Mouse (Mus musculus): ENCODE data around the gene Crtc3. TPM values are rescaled to one million over a fixed set of nuclear protein-coding genes. Genes with fewer than 3 reads are reported as not detected.
A peak's percentile ranks its signal among the peaks of the same experiment; 100 is the strongest.

The Crtc3 gene
- polyA plus RNA-seq, 1 experiment from 2014 or later, result 20.1 TPM

GRCm38 (mm10) chr7:80561271-80561670 lies 127.4 kb downstream of the Crtc3 start:
- no peak for ATAC-seq
- Histone ChIP-seq H3K27me3 (replicated peaks; ENCODE audit: control insufficient read depth, insufficient read depth, low read length) (no peaks in the 10 kb centered on the region), H3K4me1 (replicated peaks; ENCODE audit: control insufficient read depth, insufficient read depth, low read length) (no peaks in the 10 kb centered on the region), H3K4me3 (replicated peaks; ENCODE audit: low read length) (no peak overlapping the region), H3K9ac (replicated peaks; ENCODE audit: low read depth, low read length) (no peak overlapping the region), H3K4me2 (ENCODE audit: low read length) (no peak overlapping the region), H3K36me3 (ENCODE audit: control insufficient read depth, insufficient read depth) (no peaks in the 10 kb centered on the region), H3K27ac (ENCODE audit: low read length) (no peak overlapping the region), H3K9me3 (ENCODE audit: control insufficient read depth, low read length) (no peaks in the 10 kb centered on the region)
- WGBS, result 87% methylated on average over 9 of the region's 9 CpGs

DNA sequence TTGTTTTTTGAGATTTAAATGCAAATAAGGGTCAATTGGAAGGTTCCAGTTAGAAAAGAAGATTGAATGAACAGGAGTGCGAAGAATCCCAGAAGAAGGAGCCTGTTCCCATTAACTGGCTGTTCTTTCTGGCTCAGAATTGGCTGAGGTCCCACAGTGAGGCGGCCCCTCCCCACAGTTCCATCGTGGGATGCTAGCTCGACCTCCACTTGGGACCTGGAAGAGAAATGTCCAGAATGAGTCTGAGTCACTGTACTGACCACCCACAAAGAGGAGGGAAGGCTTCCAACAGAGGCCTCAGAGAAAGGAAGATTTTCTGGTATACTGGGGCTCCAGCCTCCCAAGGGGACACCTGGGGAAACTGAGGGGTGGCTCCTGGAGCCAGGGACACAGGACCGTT lies 130.1 kb downstream of the Crtc3 start:
- Histone ChIP-seq H3K4me2 (ENCODE audit: low read length) (no peak overlapping the region), H3K9ac (replicated peaks; ENCODE audit: low read depth, low read length) (no peak overlapping the region), H3K4me3 (replicated peaks; ENCODE audit: low read length) (no peak overlapping the region), H3K27me3 (replicated peaks; ENCODE audit: control insufficient read depth, insufficient read depth, low read length) (no peaks in the 10 kb centered on the region), H3K27ac (ENCODE audit: low read length) (no peak overlapping the region), H3K9me3 (ENCODE audit: control insufficient read depth, low read length) (no peaks in the 10 kb centered on the region), H3K4me1 (replicated peaks; ENCODE audit: control insufficient read depth, insufficient read depth, low read length) (no peaks in the 10 kb centered on the region), H3K36me3 (ENCODE audit: control insufficient read depth, insufficient read depth) (no peaks in the 10 kb centered on the region)
- 67% methylated on average over 5 of the region's 5 CpGs for WGBS
- ATAC-seq, result no peak

- Histone ChIP-seq H3K27me3 (replicated peaks; ENCODE audit: control insufficient read depth, insufficient read depth, low read length) (no peaks in the 10 kb centered on the region), H3K36me3 (ENCODE audit: control insufficient read depth, insufficient read depth) (no peaks in the 10 kb centered on the region), H3K4me2 (ENCODE audit: low read length) (no peak overlapping the region), H3K4me3 (replicated peaks; ENCODE audit: low read length) (no peak overlapping the region), H3K9ac (replicated peaks; ENCODE audit: low read depth, low read length) (no peak overlapping the region), H3K9me3 (ENCODE audit: control insufficient read depth, low read length) (no peaks in the 10 kb centered on the region), H3K27ac (ENCODE audit: low read length) (no peak overlapping the region), H3K4me1 (replicated peaks; ENCODE audit: control insufficient read depth, insufficient read depth, low read length) (no peaks in the 10 kb centered on the region)
- 76% methylated on average over 8 of the region's 8 CpGs for WGBS
- no peak for ATAC-seq
Measured at GRCm38 (mm10) chr7:80558101-80558500, 130.6 kb downstream of the Crtc3 start.

- ATAC-seq, result no peak
- no peaks in the 10 kb centered on the region for H3K4me1 ChIP-seq (replicated peaks; ENCODE audit: control insufficient read depth, insufficient read depth, low read length)
- 80% methylated on average over 4 of the region's 4 CpGs for WGBS
- no peak overlapping the region for H3K4me3 ChIP-seq (replicated peaks; ENCODE audit: low read length)
- no peak overlapping the region for H3K4me2 ChIP-seq (ENCODE audit: low read length)
- H3K9me3 ChIP-seq (ENCODE audit: control insufficient read depth, low read length), result no peaks in the 10 kb centered on the region
- no peaks in the 10 kb centered on the region for H3K27me3 ChIP-seq (replicated peaks; ENCODE audit: control insufficient read depth, insufficient read depth, low read length)
- no peaks in the 10 kb centered on the region for H3K36me3 ChIP-seq (ENCODE audit: control insufficient read depth, insufficient read depth)
- no peak overlapping the region for H3K9ac ChIP-seq (replicated peaks; ENCODE audit: low read depth, low read length)
- H3K27ac ChIP-seq (ENCODE audit: low read length), result no peak overlapping the region
Measured at GRCm38 (mm10) chr7:80557161-80557560, 131.5 kb downstream of the Crtc3 start.

DNA sequence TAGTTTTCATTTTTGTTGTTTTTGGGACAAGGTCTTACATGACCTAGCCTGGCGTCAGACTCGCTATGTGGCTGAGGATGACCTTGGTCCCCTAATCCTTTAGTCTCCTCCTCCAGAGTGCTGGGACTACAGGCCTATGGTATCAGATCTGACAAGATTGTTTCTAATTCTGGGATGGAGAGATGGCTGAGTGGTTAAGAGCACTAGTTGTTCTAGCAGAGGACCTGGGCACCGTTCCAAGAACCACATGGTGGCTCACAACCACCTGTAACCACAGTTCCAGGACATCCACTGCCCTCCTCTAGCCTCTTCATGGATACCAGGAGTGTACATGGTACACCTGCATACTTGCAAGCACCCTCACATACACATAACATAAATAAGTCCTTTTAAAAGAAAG lies 132.5 kb downstream of the Crtc3 start:
- Histone ChIP-seq H3K4me2 (ENCODE audit: low read length) (no peak overlapping the region), H3K9ac (replicated peaks; ENCODE audit: low read depth, low read length) (no peak overlapping the region), H3K36me3 (ENCODE audit: control insufficient read depth, insufficient read depth) (no peaks in the 10 kb centered on the region), H3K9me3 (ENCODE audit: control insufficient read depth, low read length) (no peaks in the 10 kb centered on the region), H3K27ac (ENCODE audit: low read length) (no peak overlapping the region), H3K4me1 (replicated peaks; ENCODE audit: control insufficient read depth, insufficient read depth, low read length) (no peaks in the 10 kb centered on the region), H3K27me3 (replicated peaks; ENCODE audit: control insufficient read depth, insufficient read depth, low read length) (no peaks in the 10 kb centered on the region), H3K4me3 (replicated peaks; ENCODE audit: low read length) (no peak overlapping the region)
- 86% methylated on average over 3 of the region's 3 CpGs for WGBS
- ATAC-seq, result no peak

DNA sequence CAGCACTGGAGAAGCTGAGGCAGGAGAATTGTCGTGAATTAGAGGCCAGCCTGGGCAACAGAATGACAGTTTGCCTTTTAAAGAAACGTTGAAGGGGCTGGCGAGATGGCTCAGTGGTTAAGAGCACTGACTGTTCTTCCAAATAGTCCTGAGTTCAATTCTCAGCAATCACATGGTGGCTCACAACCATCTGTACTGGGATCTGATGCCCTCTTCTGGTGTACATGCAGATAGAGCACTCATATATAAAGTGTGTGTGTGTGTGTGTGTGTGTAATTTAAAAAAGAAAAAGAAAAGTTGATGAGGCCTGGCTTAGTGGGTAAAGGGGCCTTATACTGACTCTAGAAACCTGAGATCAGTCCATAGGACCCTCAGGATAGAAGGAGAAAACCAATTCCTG lies 133.5 kb downstream of the Crtc3 start:
- WGBS, result 68% methylated on average over 3 of the region's 3 CpGs
- Histone ChIP-seq H3K27ac (ENCODE audit: low read length) (peak overlapping the region; percentile 44), H3K27me3 (replicated peaks; ENCODE audit: control insufficient read depth, insufficient read depth, low read length) (no peaks in the 10 kb centered on the region), H3K4me1 (replicated peaks; ENCODE audit: control insufficient read depth, insufficient read depth, low read length) (no peaks in the 10 kb centered on the region), H3K9ac (replicated peaks; ENCODE audit: low read depth, low read length) (no peak overlapping the region), H3K9me3 (ENCODE audit: control insufficient read depth, low read length) (no peaks in the 10 kb centered on the region), H3K4me3 (replicated peaks; ENCODE audit: low read length) (no peak overlapping the region), H3K36me3 (ENCODE audit: control insufficient read depth, insufficient read depth) (no peaks in the 10 kb centered on the region), H3K4me2 (ENCODE audit: low read length) (no peak overlapping the region)
- ATAC-seq, result no peak

GRCm38 (mm10) chr7:80554180-80555021 lies 134.3 kb downstream of the Crtc3 start:
- Histone ChIP-seq H3K4me1 (replicated peaks; ENCODE audit: control insufficient read depth, insufficient read depth, low read length) (no peaks in the 10 kb centered on the region), H3K4me3 (replicated peaks; ENCODE audit: low read length) (no peak overlapping the region), H3K36me3 (ENCODE audit: control insufficient read depth, insufficient read depth) (no peaks in the 10 kb centered on the region), H3K9me3 (ENCODE audit: control insufficient read depth, low read length) (no peaks in the 10 kb centered on the region), H3K4me2 (ENCODE audit: low read length) (no peak overlapping the region), H3K9ac (replicated peaks; ENCODE audit: low read depth, low read length) (no peak overlapping the region), H3K27ac (ENCODE audit: low read length) (peak overlapping the region; percentile 44), H3K27me3 (replicated peaks; ENCODE audit: control insufficient read depth, insufficient read depth, low read length) (no peaks in the 10 kb centered on the region)
- ATAC-seq, result no peak
- WGBS, result 78% methylated on average over 22 of the region's 22 CpGs

DNA sequence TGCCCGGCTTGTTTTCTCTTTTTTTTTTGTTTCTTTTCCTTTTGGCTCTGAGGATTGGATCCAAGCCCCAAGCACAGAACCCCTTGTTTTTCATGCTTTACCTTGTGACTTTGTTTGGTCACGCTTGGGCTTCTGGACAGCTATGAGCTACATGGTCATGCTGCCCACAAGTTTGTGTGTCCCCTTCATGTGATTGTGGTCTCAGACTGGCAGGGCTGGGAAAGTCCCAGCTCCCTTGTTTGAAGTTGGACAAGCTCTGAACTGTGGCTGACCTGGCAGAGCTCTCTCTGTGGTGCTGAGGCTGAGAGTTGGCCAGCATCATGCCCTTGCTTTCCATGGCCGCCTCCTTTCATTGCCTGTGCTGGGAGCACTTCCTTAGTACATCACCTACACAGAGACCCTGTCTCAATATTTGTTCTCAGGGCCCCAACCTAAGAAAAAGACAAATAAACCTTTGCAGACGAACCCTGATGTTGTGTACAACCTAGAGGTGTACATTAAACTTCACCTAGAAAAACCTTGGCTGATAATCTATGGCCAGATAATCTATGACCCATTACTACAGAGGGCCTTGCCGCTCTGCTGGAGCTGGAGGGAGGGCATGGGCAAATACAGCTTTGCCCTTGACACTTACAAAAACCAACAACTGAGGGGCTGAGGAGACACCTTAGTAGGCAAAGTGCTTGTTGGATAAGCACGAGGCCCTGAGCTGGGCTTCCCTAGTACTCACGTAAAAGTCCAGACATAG lies 140.0 kb downstream of the Crtc3 start:
- 87% methylated on average over 7 of the region's 7 CpGs for WGBS
- H3K9ac ChIP-seq (replicated peaks; ENCODE audit: low read depth, low read length), result no peak overlapping the region
- H3K36me3 ChIP-seq (ENCODE audit: control insufficient read depth, insufficient read depth), result no peaks in the 10 kb centered on the region
- no peak overlapping the region for H3K27ac ChIP-seq (ENCODE audit: low read length)
- no peaks in the 10 kb centered on the region for H3K27me3 ChIP-seq (replicated peaks; ENCODE audit: control insufficient read depth, insufficient read depth, low read length)
- H3K4me3 ChIP-seq (replicated peaks; ENCODE audit: low read length), result no peak overlapping the region
- no peaks in the 10 kb centered on the region for H3K9me3 ChIP-seq (ENCODE audit: control insufficient read depth, low read length)
- H3K4me2 ChIP-seq (ENCODE audit: low read length), result no peak overlapping the region
- no peak for ATAC-seq
- no peaks in the 10 kb centered on the region for H3K4me1 ChIP-seq (replicated peaks; ENCODE audit: control insufficient read depth, insufficient read depth, low read length)

DNA sequence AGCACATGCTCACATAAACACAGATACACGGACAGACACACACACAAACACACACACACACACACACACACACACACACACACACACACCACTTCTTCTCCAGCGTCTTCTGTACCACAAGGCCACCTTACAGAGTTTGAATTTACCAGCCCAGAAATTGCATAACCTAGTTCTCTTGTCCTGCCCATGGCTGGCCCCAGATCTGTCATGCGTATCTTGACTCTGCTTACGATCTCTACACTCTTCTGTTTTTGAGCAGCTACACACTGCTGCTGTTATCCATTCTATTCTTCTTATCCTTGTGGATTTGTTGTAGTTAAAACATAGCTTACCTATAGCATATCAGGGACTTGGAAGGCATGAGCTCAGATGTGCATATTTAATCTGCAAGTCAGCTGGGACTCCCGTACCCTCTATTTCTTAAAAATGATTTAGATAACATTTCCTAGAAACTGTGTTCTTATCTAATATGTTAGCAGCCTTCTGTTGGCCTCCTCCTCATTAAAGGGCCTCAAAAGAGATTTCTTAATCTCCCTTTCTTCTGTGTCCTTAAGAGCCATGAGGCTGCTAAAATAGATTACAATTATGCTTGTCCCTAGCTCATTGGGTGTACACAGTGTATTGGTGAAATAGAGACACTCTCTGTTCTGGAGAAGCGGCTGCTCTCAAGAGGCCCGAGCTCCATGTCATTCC lies 146.4 kb downstream of the Crtc3 start:
- no peaks in the 10 kb centered on the region for H3K36me3 ChIP-seq (ENCODE audit: control insufficient read depth, insufficient read depth)
- no peak for ATAC-seq
- no peak overlapping the region for H3K4me3 ChIP-seq (replicated peaks; ENCODE audit: low read length)
- 85% methylated on average over 7 of the region's 7 CpGs for WGBS
- H3K27me3 ChIP-seq (replicated peaks; ENCODE audit: control insufficient read depth, insufficient read depth, low read length), result no peaks in the 10 kb centered on the region
- no peaks in the 10 kb centered on the region for H3K9me3 ChIP-seq (ENCODE audit: control insufficient read depth, low read length)
- H3K9ac ChIP-seq (replicated peaks; ENCODE audit: low read depth, low read length), result no peak overlapping the region
- H3K4me1 ChIP-seq (replicated peaks; ENCODE audit: control insufficient read depth, insufficient read depth, low read length), result no peaks in the 10 kb centered on the region
- H3K27ac ChIP-seq (ENCODE audit: low read length), result no peak overlapping the region
- H3K4me2 ChIP-seq (ENCODE audit: low read length), result no peak overlapping the region
